Mouse (Mus musculus): ENCODE measurements around the gene Braf.

DNA sequence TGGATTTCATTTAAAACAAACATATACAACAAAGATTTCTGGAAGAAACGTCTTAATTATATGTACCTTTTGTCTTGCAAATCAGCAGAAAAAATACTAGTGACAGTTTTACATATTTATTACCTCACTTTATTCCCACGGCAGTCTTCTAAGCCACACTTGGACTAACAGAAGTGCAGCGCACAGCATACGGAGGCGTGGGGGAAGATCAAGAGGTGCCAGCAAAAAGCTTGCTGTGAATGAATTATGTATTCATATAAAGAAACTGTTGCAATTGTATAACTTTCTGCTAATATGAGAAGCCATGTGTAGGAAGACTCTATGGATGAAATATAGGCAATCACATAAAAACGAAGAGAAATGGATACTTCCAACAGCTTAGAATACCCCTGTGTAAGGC is 6.7 kb downstream of the Braf start:
- TF ChIP-seq CTCF (IDR thresholded peaks at IDR 0.05; ENCODE audit: borderline replicate concordance, insufficient read depth, low read depth, low read length) (no peak), POLR2A (IDR thresholded peaks at IDR 0.05; ENCODE audit: borderline replicate concordance, insufficient read depth, low read length) (no peak)
